ENCODE assay signal across 11 mouse cellular contexts in the genomic region with DNA sequence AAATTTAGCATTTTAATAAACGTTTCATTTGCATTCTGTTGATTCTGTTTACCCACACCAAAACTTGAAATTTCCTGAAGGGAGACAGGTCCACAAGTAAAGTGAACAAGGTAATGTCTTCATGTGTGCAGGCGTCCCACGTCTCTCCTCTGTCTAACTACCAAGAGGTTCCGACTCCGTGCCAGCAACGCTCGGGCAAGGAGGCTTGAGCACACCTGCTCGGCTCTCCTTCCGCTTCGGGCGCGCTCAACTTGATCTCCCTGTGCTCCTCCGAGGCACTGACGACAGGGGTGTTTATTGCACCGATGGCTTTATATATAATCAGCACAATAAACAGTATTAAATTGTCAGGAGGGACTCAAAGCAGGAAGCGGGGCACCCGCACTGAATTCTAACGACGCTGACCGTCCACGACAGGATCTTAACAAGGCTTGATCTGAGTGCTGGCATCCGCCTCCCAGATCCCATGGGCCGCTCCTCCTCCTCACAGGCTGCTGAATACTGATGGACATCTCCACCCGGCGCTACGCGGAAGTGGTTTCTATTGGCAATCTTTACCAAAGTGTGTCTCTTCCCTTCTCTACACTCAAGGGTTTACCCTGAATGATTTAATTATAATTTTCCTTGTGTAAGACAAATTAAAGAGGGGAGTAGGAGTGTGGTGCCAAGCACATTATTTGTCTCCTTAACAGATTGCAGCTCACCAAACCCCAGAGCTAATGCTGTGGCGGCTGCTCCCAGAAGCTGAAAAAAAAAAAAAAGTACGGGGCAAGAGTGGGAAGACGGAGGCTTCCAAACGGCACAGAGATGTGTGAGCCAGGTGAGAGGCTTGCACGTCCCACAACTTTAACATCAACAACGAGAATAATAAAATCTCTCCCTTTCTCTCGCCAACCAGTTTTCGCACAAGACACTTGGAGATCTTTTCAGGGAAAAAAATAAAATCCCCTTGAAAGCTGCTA.
DNase-seq lines count a peak whose midpoint lies in the region; ATAC-seq lines count a peak whose summit lies in the region.
"Had no signal": no experiment of that assay in that cellular context is flagged by ENCODE, and none has a peak within 500 bp of the region (broad histone marks: within the 10 kb centered on the region; RNA-seq: fewer than 3 reads in every experiment).

No protein-coding gene starts in this region.

- no peak overlapping the region for H3K9ac ChIP-seq in midbrain, embryonic 12.5 days (replicated peaks)
- H3K9ac ChIP-seq: embryonic facial prominence, embryonic 12.5 days; liver, embryonic 14.5 days had no signal

- 0 out of 2 replicates have a peak overlapping the region, but pooled peaks have one; percentile 39 for H3K27ac ChIP-seq in midbrain, embryonic 12.5 days (replicated peaks)
- H3K27ac ChIP-seq: embryonic facial prominence, embryonic 12.5 days; liver, embryonic 14.5 days had no signal

- DNase-seq in frontal cortex, postnatal 25 days (ENCODE audit: low spot score in 2 of 2), result no peak
- DNase-seq in right cerebral cortex, adult 18-20 months, result peak; percentile 59
- DNase-seq in right cerebral cortex, postnatal 4 days, result no peak
- no peak for DNase-seq in kidney, adult 18-20 months
- no peak for DNase-seq in kidney, postnatal 36 days
- DNase-seq in spleen, postnatal 36 days (ENCODE audit: low spot score in 2 of 2), result no peak
- DNase-seq: heart, adult 18-20 months had no signal

- peaks cover 29% of the 10 kb centered on the region for H3K4me1 ChIP-seq in midbrain, embryonic 12.5 days

- peaks cover 19% of the 10 kb centered on the region for H3K36me3 ChIP-seq in midbrain, embryonic 12.5 days

- H3K4me3 ChIP-seq in midbrain, embryonic 12.5 days, result no peak overlapping the region; the same call in 1 of the 2 replicates
- H3K4me3 ChIP-seq: embryonic facial prominence, embryonic 12.5 days had no signal

- WGBS in midbrain, embryonic 12.5 days, result 64% methylated on average over 35 of the region's 35 CpGs

- H3K4me2 ChIP-seq in midbrain, embryonic 12.5 days (replicated peaks), result peak overlapping the region; percentile 25
- H3K4me2 ChIP-seq: embryonic facial prominence, embryonic 12.5 days had no signal

- H3K9me3 ChIP-seq in midbrain, embryonic 12.5 days, result no peaks in the 10 kb centered on the region
- H3K9me3 ChIP-seq: embryonic facial prominence, embryonic 12.5 days had no signal

- H3K27me3 ChIP-seq in midbrain, embryonic 12.5 days, result no peaks in the 10 kb centered on the region
- H3K27me3 ChIP-seq: embryonic facial prominence, embryonic 12.5 days had no signal

- peak; percentile 48 for ATAC-seq in frontal cortex, adult (ENCODE audit: low TSS enrichment)
- no peak for ATAC-seq in midbrain, embryonic 12.5 days (ENCODE audit: low FRiP score, low read depth)
